23 mouse cellular contexts compared by ENCODE assay signal in genomic region chr7:24467886-24468285, GRCm38 (mm10). TPM values are rescaled to one million over a fixed set of nuclear protein-coding genes. Genes with fewer than 3 reads are reported as not detected.
"Had no signal": no experiment of that assay in that cellular context is flagged by ENCODE, and none has a peak within 500 bp of the region (broad histone marks: within the 10 kb centered on the region; RNA-seq: fewer than 3 reads in every experiment).

No protein-coding gene starts in this region.

- H3K27me3 ChIP-seq: neural tube, embryonic 12.5 days had no signal

- H3K4me3 ChIP-seq: limb, embryonic 10.5 days; liver, embryonic 15.5 days; midbrain, embryonic 10.5 days; myocyte; neural tube, embryonic 12.5 days had no signal

- H3K9ac ChIP-seq: liver, embryonic 15.5 days; lung, embryonic 14.5 days; neural tube, embryonic 12.5 days had no signal

- DNase-seq: kidney, adult 11 months; kidney, adult 9 months; kidney, postnatal 36 days; layer of hippocampus, adult 9-11 months; lung, embryonic 14.5 days; lung, postnatal 10 days; lung, postnatal 4 days; midbrain, embryonic 14.5 days; right cerebral cortex, postnatal 4 days; spleen, adult 18-20 months had no signal

- H3K36me3 ChIP-seq: midbrain, embryonic 10.5 days; neural tube, embryonic 12.5 days had no signal

- H3K27ac ChIP-seq: kidney, postnatal 0 days; limb, embryonic 10.5 days; liver, embryonic 15.5 days; midbrain, embryonic 10.5 days; neural tube, embryonic 12.5 days had no signal

- H3K4me2 ChIP-seq: liver, embryonic 11.5 days; liver, embryonic 15.5 days; lung, embryonic 14.5 days; neural tube, embryonic 12.5 days had no signal

- H3K9me3 ChIP-seq: limb, embryonic 10.5 days; liver, embryonic 15.5 days had no signal

RNA-seq across cellular contexts. Expression of gene Cadm4, which starts 13.9 kb away (rescaled TPM):
- total RNA-seq: megakaryocyte, adult 5-6 weeks; neutrophil, adult 5-6 weeks had no signal

RNA-seq across cellular contexts. Expression of gene Irgc1, which starts 15.8 kb away (rescaled TPM):
- total RNA-seq: layer of hippocampus, adult 18-20 months had no signal
- polyA plus RNA-seq: intestine, embryonic 14.5 days; kidney, postnatal 0 days; limb, embryonic 10.5 days; limb, embryonic 14.5 days; liver, embryonic 11.5 days; lung, embryonic 14.5 days; midbrain, embryonic 10.5 days; midbrain, embryonic 14.5 days; neural tube, embryonic 12.5 days had no signal

RNA-seq across cellular contexts. Expression of gene Zfp428, which starts 38.9 kb away (rescaled TPM):
- total RNA-seq: neutrophil, adult 5-6 weeks had no signal

RNA-seq across cellular contexts. Expression of gene AC161166.1, which starts 44.4 kb away (rescaled TPM):
- total RNA-seq: layer of hippocampus, adult 18-20 months; left cerebral cortex, postnatal 14 days; megakaryocyte, adult 5-6 weeks; neutrophil, adult 5-6 weeks had no signal
- polyA plus RNA-seq: liver, embryonic 11.5 days; liver, embryonic 15.5 days had no signal
